Mouse (Mus musculus) Muller cell, postnatal 12 days (primary cell): ENCODE data around the gene Gsdme.

ENCODE experiments used
- DNase-seq: peaks from one replicate; pipeline ENCODE4 v3.0.0-alpha.2; 2015; ENCODE audit errors: inconsistent ontology term

Gsdme gene

GRCm38 (mm10) chr6:50189376-50189775 is 74.3 kb downstream of the Gsdme start:
- DNase-seq, result no peak

GRCm38 (mm10) chr6:50187955-50188354 is 75.7 kb downstream of the Gsdme start:
- DNase-seq, result peak; percentile 9

- peak; percentile 39 for DNase-seq
These were observed 83.5 kb downstream of the Gsdme start for GRCm38 (mm10) chr6:50180189-50180588.

GRCm38 (mm10) chr6:50175736-50176135 is 87.9 kb downstream of the Gsdme start:
- DNase-seq, result no peak

GRCm38 (mm10) chr6:50169771-50170170 is 93.9 kb downstream of the Gsdme start:
- DNase-seq, result peak; percentile 15

- DNase-seq, result no peak
These were observed 94.8 kb downstream of the Gsdme start for GRCm38 (mm10) chr6:50168821-50169220.

GRCm38 (mm10) chr6:50163013-50163412 is 100.6 kb downstream of the Gsdme start:
- no peak for DNase-seq

GRCm38 (mm10) chr6:50159842-50160241 is 103.8 kb downstream of the Gsdme start:
- DNase-seq, result no peak

GRCm38 (mm10) chr6:50149378-50149777 is 114.3 kb downstream of the Gsdme start:
- DNase-seq, result no peak

- DNase-seq, result no peak
These were observed 117.5 kb downstream of the Gsdme start for GRCm38 (mm10) chr6:50146158-50146557.

GRCm38 (mm10) chr6:50139526-50139925 is 124.1 kb downstream of the Gsdme start:
- no peak for DNase-seq
